Mouse (Mus musculus) embryonic facial prominence, embryonic 11.5 days (tissue): Measurements from ENCODE around the gene Lamp2. TPM values are rescaled to one million over a fixed set of nuclear protein-coding genes. Genes with fewer than 3 reads are reported as not detected.

ENCODE experiments used
- polyA plus RNA-seq: library from polyadenylated mRNA; unstranded; fragments of >200 nt; fragmentation: Nextera tagmentation; extraction: Ambion mirVana; gene quantifications from 2 replicates; pipeline ENCODE4 v1.2.1, GENCODE M21; 2014

The Lamp2 gene
- polyA plus RNA-seq, 1 experiment from 2014 or later: 115 TPM

Other genes with a start within 250 kb of the Lamp2 start
- gene Tmem255a, start 204.0 kb downstream of the Lamp2 start, polyA plus RNA-seq: 29.8 and 33.0 TPM in 2 replicates
- gene Atp1b4, start 140.3 kb downstream of the Lamp2 start, polyA plus RNA-seq: not detected in 2 replicates
- 72.0 and 81.9 TPM in 2 replicates for gene Cul4b, start 119.7 kb upstream of the Lamp2 start, polyA plus RNA-seq
- gene Mcts1, start 144.1 kb upstream of the Lamp2 start, polyA plus RNA-seq: 94.1 and 105 TPM in 2 replicates
- gene C1galt1c1, start 178.6 kb upstream of the Lamp2 start, polyA plus RNA-seq: 23.2 and 26.1 TPM in 2 replicates